Mouse (Mus musculus) midbrain, embryonic 14.5 days (tissue): ENCODE data around the gene Vmn1r159. TPM values are rescaled to one million over a fixed set of nuclear protein-coding genes. Genes with fewer than 3 reads are reported as not detected.
"Not testable (repeated sequence)": the region's sequence is repeated elsewhere in the genome, so short reads cannot be mapped to it uniquely, and the experiment has no call there.

Source experiments
- ATAC-seq: fragments of 200-750 bp; cut with Nextera tagmentation; 2 replicates; pipeline ENCODE4 v1.8.0; 2017; ENCODE audit warnings: moderate number of reproducible peaks, moderate library complexity; ENCODE audit not compliant: low FRiP score, low TSS enrichment
- DNase-seq: peaks from one replicate; pipeline ENCODE4 v3.0.0-alpha.2; 2015
- H3K27ac ChIP-seq: fragments of 300-500 bp; sonication (generic); replicated peaks from 2 replicates; pipeline ENCODE4 v1.5.1; 2014; ENCODE audit warnings: mild to moderate bottlenecking, low read depth, low read length, moderate library complexity
- H3K27me3 ChIP-seq: fragments of 300-500 bp; sonication (generic); 2 replicates; pipeline ENCODE4 v1.6.1; 2014; ENCODE audit warnings: low read length, control low read depth, mixed read lengths; ENCODE audit not compliant: control insufficient read depth, insufficient read depth
- H3K36me3 ChIP-seq: fragments of 300-500 bp; sonication (generic); 2 replicates; pipeline ENCODE4 v1.6.1; 2014; ENCODE audit warnings: low read length, control low read depth; ENCODE audit not compliant: control insufficient read depth, insufficient read depth
- H3K4me1 ChIP-seq: fragments of 300-500 bp; sonication (generic); 2 replicates; pipeline ENCODE4 v1.6.1; 2014; ENCODE audit warnings: mild to moderate bottlenecking, antibody characterized with exemption, low read length, control low read depth; ENCODE audit not compliant: control insufficient read depth, insufficient read depth
- H3K4me2 ChIP-seq: fragments of 300-500 bp; sonication (generic); 2 replicates; pipeline ENCODE4 v1.6.1; 2014; ENCODE audit warnings: mild to moderate bottlenecking, low read length, moderate library complexity
- H3K4me3 ChIP-seq: fragments of 300-500 bp; sonication (generic); replicated peaks from 2 replicates; pipeline ENCODE4 v1.5.1; 2014; ENCODE audit warnings: low read depth, low read length
- H3K9ac ChIP-seq: fragments of 300-500 bp; sonication (generic); replicated peaks from 2 replicates; pipeline ENCODE4 v1.6.1; 2014; ENCODE audit warnings: mild to moderate bottlenecking, low read length, moderate library complexity
- H3K9me3 ChIP-seq: fragments of 300-500 bp; sonication (generic); 2 replicates; pipeline ENCODE4 v1.6.1; 2016; ENCODE audit warnings: low read length, control low read depth, mixed read lengths; ENCODE audit not compliant: control insufficient read depth
- WGBS: fragments of 180-500 bp; shearing (Covaris S2); extraction: QIAGEN DNeasy Blood & Tissue Kit; methylation state at CpG from one replicate; pipeline ENCODE4 v1.1.7; 2014; 5-methylcytosine and 5-hydroxymethylcytosine counted together
- polyA plus RNA-seq: library from polyadenylated mRNA; unstranded; fragments of >200 nt; fragmentation: Nextera tagmentation; extraction: Ambion mirVana; gene quantifications from 2 replicates; pipeline ENCODE4 v1.2.1, GENCODE M21; 2014

Gene Vmn1r159
- not detected in 2 replicates for polyA plus RNA-seq

- not testable (repeated sequence) for ATAC-seq, H3K36me3 ChIP-seq, DNase-seq, H3K27ac ChIP-seq, H3K9ac ChIP-seq, H3K4me2 ChIP-seq, H3K27me3 ChIP-seq, H3K9me3 ChIP-seq, H3K4me3 ChIP-seq, H3K4me1 ChIP-seq
- WGBS = 50% methylated on average over 2 of the region's 3 CpGs
These were observed at the start of gene Vmn1r159 for GRCm38 (mm10) chr7:22843505-22843904. Gene Vmn1r159 (minus strand): TSS chr7:22843605.

- not testable (repeated sequence) for H3K4me3 ChIP-seq, H3K9ac ChIP-seq, DNase-seq, H3K4me2 ChIP-seq, H3K9me3 ChIP-seq, H3K27me3 ChIP-seq, H3K27ac ChIP-seq, ATAC-seq, H3K36me3 ChIP-seq, H3K4me1 ChIP-seq
- whole genome bisulfite sequencing = 37% methylated on average over 1 of the region's 3 CpGs
These were observed 27.5 kb upstream of the Vmn1r159 start, which contains the start of gene Vmn1r160 for GRCm38 (mm10) chr7:22870924-22871323. Gene Vmn1r160 (plus strand): TSS chr7:22871224.

Other genes with a start within 250 kb of the Vmn1r159 start
- gene Vmn1r155, start 185.6 kb downstream of the Vmn1r159 start, polyA plus RNA-seq = not detected in 2 replicates
- not detected in 2 replicates for gene Gm8693, start 151.3 kb downstream of the Vmn1r159 start, polyA plus RNA-seq
- gene Gm4567, start 123.9 kb downstream of the Vmn1r159 start, polyA plus RNA-seq = not detected in 2 replicates
- gene Vmn1r157, start 81.9 kb downstream of the Vmn1r159 start, polyA plus RNA-seq = not detected in 2 replicates
- gene Vmn1r158, start 52.8 kb downstream of the Vmn1r159 start, polyA plus RNA-seq = not detected in 2 replicates
- gene Vmn1r160, start 27.6 kb upstream of the Vmn1r159 start, polyA plus RNA-seq = not detected in 2 replicates
- gene Gm4214, start 141.1 kb upstream of the Vmn1r159 start, polyA plus RNA-seq = not detected in 2 replicates
- not detected in 2 replicates for gene Gm4216, start 176.3 kb upstream of the Vmn1r159 start, polyA plus RNA-seq
- gene Vmn1r163, start 211.9 kb upstream of the Vmn1r159 start, polyA plus RNA-seq = not detected in 2 replicates
- gene Gm8720, start 223.9 kb upstream of the Vmn1r159 start, polyA plus RNA-seq = not detected in 2 replicates